8 mouse cellular contexts compared by ENCODE assay signal in the genomic region with DNA sequence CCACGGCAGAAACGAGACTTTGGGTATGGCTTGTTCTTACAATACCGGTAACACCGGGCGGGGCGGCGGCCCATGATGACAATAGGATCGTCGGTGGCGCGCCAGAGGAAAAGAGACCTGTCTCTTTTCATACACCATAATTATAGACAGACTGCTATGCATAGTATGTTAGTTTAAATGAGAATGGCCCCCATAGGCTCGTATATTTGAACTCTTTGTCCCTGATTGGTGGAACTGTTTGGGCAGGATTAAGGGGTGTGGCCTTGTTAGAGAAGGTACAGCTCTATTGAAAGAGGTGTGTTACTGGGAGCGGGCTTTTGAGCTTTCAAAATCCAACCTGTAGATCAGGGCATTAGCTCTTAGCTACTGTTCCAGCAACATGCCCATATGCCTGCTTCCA. TPM values are rescaled to one million over a fixed set of nuclear protein-coding genes. Genes with fewer than 3 reads are reported as not detected.
DNase-seq lines count a peak whose midpoint lies in the region; ATAC-seq and TF ChIP-seq lines count a peak whose summit lies in the region.

A gene (minus strand): TSS at position 101 of the 400 bp plus-strand sequence.

- no peak within 1 kb of the TSS for H3K4me3 ChIP-seq in liver, adult 2 months (ENCODE audit: insufficient read depth, low read depth, low read length)
- H3K4me3 ChIP-seq in embryonic facial prominence, embryonic 11.5 days (ENCODE audit: low read depth, low read length): no peak within 1 kb of the TSS
- H3K4me3 ChIP-seq in heart, embryonic 13.5 days: no peak within 1 kb of the TSS
- no peak within 1 kb of the TSS for H3K4me3 ChIP-seq in midbrain, postnatal 0 days (ENCODE audit: low read depth, low read length)

- no peaks in the 10 kb centered on the region for H3K79me2 ChIP-seq in liver, adult 2 months (ENCODE audit: control insufficient read depth, insufficient read depth, low read length)

- no peak for ATAC-seq in embryonic facial prominence, embryonic 11.5 days (replicated peaks; ENCODE audit: insufficient number of reproducible peaks, low FRiP score, low TSS enrichment, low read depth)
- ATAC-seq in heart, embryonic 13.5 days (ENCODE audit: extremely low read depth, insufficient number of reproducible peaks, low FRiP score, low TSS enrichment): no peak
- no peak for ATAC-seq in midbrain, postnatal 0 days (ENCODE audit: low FRiP score)

- H3K27me3 ChIP-seq in liver, adult 2 months (ENCODE audit: control insufficient read depth, insufficient read depth, low read length): no peaks in the 10 kb centered on the region
- H3K27me3 ChIP-seq in embryonic facial prominence, embryonic 11.5 days (ENCODE audit: control insufficient read depth, insufficient read depth, low read length): no peaks in the 10 kb centered on the region
- H3K27me3 ChIP-seq in heart, embryonic 13.5 days (replicated peaks): no peaks in the 10 kb centered on the region; the same call in 1 of the 2 replicates
- H3K27me3 ChIP-seq in midbrain, postnatal 0 days (ENCODE audit: insufficient read depth, low read length): no peaks in the 10 kb centered on the region

- no peak within 1 kb of the TSS for H3K27ac ChIP-seq in liver, adult 2 months (replicated peaks; ENCODE audit: insufficient read depth, low read depth, low read length)
- no peak within 1 kb of the TSS for H3K27ac ChIP-seq in embryonic facial prominence, embryonic 11.5 days (replicated peaks; ENCODE audit: low read depth, low read length)
- H3K27ac ChIP-seq in heart, embryonic 13.5 days (replicated peaks): no peak within 1 kb of the TSS
- no peak within 1 kb of the TSS for H3K27ac ChIP-seq in midbrain, postnatal 0 days (ENCODE audit: low read depth, low read length)

- no peaks in the 10 kb centered on the region for H3K36me3 ChIP-seq in liver, adult 2 months (ENCODE audit: control insufficient read depth, insufficient read depth, low read length)
- H3K36me3 ChIP-seq in embryonic facial prominence, embryonic 11.5 days (replicated peaks; ENCODE audit: control insufficient read depth, insufficient read depth, low read depth, low read length): no peaks in the 10 kb centered on the region
- no peaks in the 10 kb centered on the region for H3K36me3 ChIP-seq in heart, embryonic 13.5 days
- no peaks in the 10 kb centered on the region for H3K36me3 ChIP-seq in midbrain, postnatal 0 days (ENCODE audit: insufficient read depth, low read length)

- no peak within 1 kb of the TSS for H3K9ac ChIP-seq in liver, adult 2 months (ENCODE audit: low read depth, low read length)
- H3K9ac ChIP-seq in embryonic facial prominence, embryonic 11.5 days (replicated peaks; ENCODE audit: low read length): no peak within 1 kb of the TSS
- H3K9ac ChIP-seq in heart, embryonic 13.5 days: no peak within 1 kb of the TSS
- no peak within 1 kb of the TSS for H3K9ac ChIP-seq in midbrain, postnatal 0 days (replicated peaks; ENCODE audit: low read length, poor library complexity, severe bottlenecking)

- no peaks in the 10 kb centered on the region for H3K9me3 ChIP-seq in embryonic facial prominence, embryonic 11.5 days (replicated peaks; ENCODE audit: control insufficient read depth, low read length)
- H3K9me3 ChIP-seq in heart, embryonic 13.5 days: no peaks in the 10 kb centered on the region
- no peaks in the 10 kb centered on the region for H3K9me3 ChIP-seq in midbrain, postnatal 0 days (ENCODE audit: low read length)

- 95% methylated on average over 11 of the region's 13 CpGs for WGBS in liver, adult 2 months
- WGBS in embryonic facial prominence, embryonic 11.5 days: 94% methylated on average over 10 of the region's 13 CpGs
- WGBS in heart, embryonic 13.5 days: 84% methylated on average over 11 of the region's 13 CpGs
- 96% methylated on average over 9 of the region's 13 CpGs for WGBS in midbrain, postnatal 0 days

- no peak for DNase-seq in liver, adult 2 months (ENCODE audit: extremely low read depth, low read depth, low spot score)
- no peak for DNase-seq in liver
- DNase-seq in embryonic facial prominence, embryonic 11.5 days (ENCODE audit: low spot score): no peak
- DNase-seq in left cerebral cortex, postnatal 10 days (ENCODE audit: extremely low spot score in 1 of 2, low spot score in 2 of 2): no peak
- no peak for DNase-seq in midbrain, postnatal 0 days (ENCODE audit: low spot score)
- no peak for DNase-seq in urinary bladder, postnatal 10 days (ENCODE audit: low spot score)
- DNase-seq in cerebellum, postnatal 10 days: no peak

- no peak within 1 kb of the TSS for H3K4me2 ChIP-seq in embryonic facial prominence, embryonic 11.5 days (ENCODE audit: low read depth, low read length)
- H3K4me2 ChIP-seq in heart, embryonic 13.5 days: no peak within 1 kb of the TSS
- H3K4me2 ChIP-seq in midbrain, postnatal 0 days (ENCODE audit: low read depth, low read length, poor library complexity, severe bottlenecking): no peak within 1 kb of the TSS

- no peak for TF ChIP-seq CTCF in liver, adult 2 months (IDR thresholded peaks at IDR 0.05; ENCODE audit: low read depth, low read length)
- no peak for TF ChIP-seq CTCF in midbrain, postnatal 0 days (IDR thresholded peaks at IDR 0.05)

- no peak for TF ChIP-seq POLR2A in liver, adult 2 months (IDR thresholded peaks at IDR 0.05; ENCODE audit: extremely low read depth, insufficient read depth, low read length)

- no peaks in the 10 kb centered on the region for H3K4me1 ChIP-seq in liver, adult 2 months (ENCODE audit: control insufficient read depth, insufficient read depth, low read length)
- no peaks in the 10 kb centered on the region for H3K4me1 ChIP-seq in embryonic facial prominence, embryonic 11.5 days (ENCODE audit: control insufficient read depth, insufficient read depth, low read length)
- no peaks in the 10 kb centered on the region for H3K4me1 ChIP-seq in heart, embryonic 13.5 days
- no peaks in the 10 kb centered on the region for H3K4me1 ChIP-seq in midbrain, postnatal 0 days (ENCODE audit: insufficient read depth, low read length)

- intact Hi-C loops in left cerebral cortex, postnatal 10 days (cut with DNase I): no loop called here

RNA-seq across cellular contexts. Expression of the gene that starts here (rescaled TPM):
- 81.7 and 91.5 TPM in 2 replicates for total RNA-seq in liver, adult 2 months (2014; rRNA removed)
- polyA plus RNA-seq in liver, adult 2 months (2012; rRNA removed): 37.6 and 60.6 TPM in 2 replicates
- polyA plus RNA-seq in embryonic facial prominence, embryonic 11.5 days (2014; fragmentation: Nextera tagmentation; extraction: Ambion mirVana): 205 and 264 TPM in 2 replicates
- polyA plus RNA-seq in heart, embryonic 13.5 days (2015; fragmentation: Nextera tagmentation; extraction: Ambion mirVana): 239 and 258 TPM in 2 replicates
- total RNA-seq in left cerebral cortex, postnatal 10 days (2021): 100 to 1,000 TPM; 374 to 412 TPM
- total RNA-seq in midbrain, postnatal 0 days (2014; rRNA removed): 111 and 114 TPM in 2 replicates
- 88.1 and 95.5 TPM in 2 replicates for polyA plus RNA-seq in midbrain, postnatal 0 days (2015; fragmentation: Nextera tagmentation; extraction: Ambion mirVana)
